Mouse (Mus musculus): Measurements from ENCODE around the gene Zfp318. TPM values are rescaled to one million over a fixed set of nuclear protein-coding genes. Genes with fewer than 3 reads are reported as not detected.
A peak's percentile ranks its signal among the peaks of the same experiment; 100 is the strongest.

The Zfp318 gene
- polyA plus RNA-seq, 1 experiment from 2014 or later: 13.0 TPM

DNA sequence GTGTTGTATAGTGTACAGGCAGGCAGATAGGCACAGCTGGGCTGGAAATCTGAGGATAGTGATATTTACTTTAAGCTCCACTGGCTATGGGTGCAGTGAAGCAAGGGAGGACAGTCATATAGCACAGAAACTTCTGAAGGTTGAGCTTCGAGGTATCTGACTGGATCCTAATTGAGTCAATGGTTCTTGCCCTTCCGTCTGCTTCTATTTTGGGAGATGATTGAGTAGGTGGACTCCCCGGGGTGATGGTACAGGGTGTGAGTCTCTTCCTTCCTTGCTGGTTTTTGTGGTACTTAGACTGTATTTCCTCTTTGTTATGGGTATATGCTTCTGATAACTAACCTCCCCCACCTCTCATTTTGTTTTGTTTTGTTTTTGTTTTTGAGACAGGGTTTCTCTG is 4.7 kb downstream of the Zfp318 start:
- Histone ChIP-seq H3K27ac (replicated peaks in 1 of 2; ENCODE audit: control insufficient read depth in 1 of 2, insufficient read depth in 1 of 2, low read depth in 2 of 2, low read length in 2 of 2) (no peak overlapping the region), H3K4me2 (ENCODE audit: low read length) (no peak overlapping the region), H3K9me3 (ENCODE audit: control insufficient read depth, low read length) (no peaks in the 10 kb centered on the region), H3K4me3 (ENCODE audit: control insufficient read depth in 1 of 2, insufficient read depth in 1 of 2, low read depth in 1 of 2, low read length in 2 of 2) (no peak overlapping the region), H3K4me1 (ENCODE audit: control insufficient read depth in 2 of 2, insufficient read depth in 2 of 2, low read length in 2 of 2) (peaks cover 2 to 11% of the 10 kb centered on the region in 2 experiments; a peak in 3 of 4 replicates), H3K9ac (ENCODE audit: low read length) (no peak overlapping the region), H3K27me3 (ENCODE audit: control insufficient read depth, insufficient read depth, low read length) (no peaks in the 10 kb centered on the region), H3K36me3 (ENCODE audit: control insufficient read depth, insufficient read depth, low read length) (peaks cover 40% of the 10 kb centered on the region)
- no peak for ATAC-seq (ENCODE audit: insufficient number of reproducible peaks, insufficient read depth, low FRiP score, low read depth)
- 47% methylated on average over 3 of the region's 3 CpGs for WGBS

DNA sequence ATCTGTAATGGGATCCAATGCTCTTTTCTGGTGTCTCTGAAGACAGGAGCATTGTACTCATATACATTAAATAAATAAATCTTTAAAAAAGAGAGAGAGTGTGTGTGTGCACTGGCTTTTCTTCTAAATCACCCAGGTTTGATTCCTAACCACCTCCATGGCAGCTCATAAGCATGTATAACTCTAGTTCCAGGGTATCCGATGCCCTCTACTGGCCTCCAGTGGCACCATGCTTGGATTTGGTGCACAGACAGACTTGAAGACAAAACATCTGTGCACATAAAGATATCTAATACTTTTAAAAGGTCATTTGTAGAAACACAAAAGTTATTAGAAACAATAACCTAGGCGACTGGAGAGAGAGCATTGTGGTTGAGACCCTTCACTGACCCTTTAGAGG is 9.5 kb downstream of the Zfp318 start:
- no peak overlapping the region for H3K9ac ChIP-seq (ENCODE audit: low read length)
- no peak overlapping the region for H3K4me2 ChIP-seq (ENCODE audit: low read length)
- no peak overlapping the region for H3K27ac ChIP-seq (replicated peaks in 1 of 2; ENCODE audit: control insufficient read depth in 1 of 2, insufficient read depth in 1 of 2, low read depth in 2 of 2, low read length in 2 of 2)
- peaks cover 65% of the 10 kb centered on the region for H3K36me3 ChIP-seq (ENCODE audit: control insufficient read depth, insufficient read depth, low read length)
- H3K9me3 ChIP-seq (ENCODE audit: control insufficient read depth, low read length): no peaks in the 10 kb centered on the region
- no peak for ATAC-seq (ENCODE audit: insufficient number of reproducible peaks, insufficient read depth, low FRiP score, low read depth)
- no peak overlapping the region for H3K4me3 ChIP-seq (ENCODE audit: control insufficient read depth in 1 of 2, insufficient read depth in 1 of 2, low read depth in 1 of 2, low read length in 2 of 2)
- H3K27me3 ChIP-seq (ENCODE audit: control insufficient read depth, insufficient read depth, low read length): no peaks in the 10 kb centered on the region
- WGBS: 44% methylated on average over 2 of the region's 2 CpGs
- H3K4me1 ChIP-seq (ENCODE audit: control insufficient read depth in 2 of 2, insufficient read depth in 2 of 2, low read length in 2 of 2): 0 out of 4 replicates have a peak, but pooled peaks cover 0 to 2% of the 10 kb centered on the region in 2 experiments

DNA sequence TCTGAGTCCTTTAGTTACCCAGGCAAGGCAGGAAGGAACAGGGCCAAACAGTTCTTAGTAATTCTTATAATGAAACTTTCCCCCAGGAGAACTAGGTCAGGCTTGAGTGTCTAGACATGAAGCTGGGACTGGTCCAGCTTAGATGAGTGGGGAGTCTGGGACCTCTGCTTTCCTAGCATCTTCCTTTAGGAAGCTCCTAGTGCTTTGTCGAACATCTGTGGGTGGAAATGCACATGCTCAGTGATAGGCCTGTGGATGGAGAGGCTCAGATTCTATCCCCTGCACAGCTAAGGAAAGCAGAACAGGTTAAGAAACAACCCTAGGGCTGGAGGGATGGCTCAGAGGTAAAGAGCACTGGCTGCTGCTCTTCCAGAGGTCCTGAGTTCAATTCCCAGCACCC is 11.1 kb downstream of the Zfp318 start:
- ATAC-seq (ENCODE audit: insufficient number of reproducible peaks, insufficient read depth, low FRiP score, low read depth): no peak

DNA sequence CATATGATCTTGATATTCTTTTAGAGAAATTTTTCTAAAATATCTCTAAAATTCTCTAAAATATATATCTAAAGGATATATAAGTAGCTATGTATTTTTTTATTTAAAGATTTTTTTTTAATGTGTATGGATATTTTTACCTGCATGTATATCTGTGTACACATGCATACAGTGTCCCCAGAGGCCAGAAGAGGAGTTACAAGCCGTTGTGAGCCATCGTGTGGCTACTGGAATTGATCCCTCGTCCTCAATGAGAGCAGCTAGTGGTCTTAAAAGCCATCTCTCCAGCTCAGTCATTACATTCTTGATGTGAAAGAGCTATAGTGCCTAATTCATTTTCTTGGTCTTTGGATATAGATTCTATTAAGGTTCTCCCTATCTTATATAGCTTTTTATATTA is 24.9 kb downstream of the Zfp318 start:
- Histone ChIP-seq H3K27ac (replicated peaks in 1 of 2; ENCODE audit: control insufficient read depth in 1 of 2, insufficient read depth in 1 of 2, low read depth in 2 of 2, low read length in 2 of 2) (no peak overlapping the region), H3K4me1 (ENCODE audit: control insufficient read depth in 2 of 2, insufficient read depth in 2 of 2, low read length in 2 of 2) (no peaks in the 10 kb centered on the region), H3K9me3 (ENCODE audit: control insufficient read depth, low read length) (no peaks in the 10 kb centered on the region), H3K36me3 (ENCODE audit: control insufficient read depth, insufficient read depth, low read length) (peaks cover 88% of the 10 kb centered on the region), H3K4me2 (ENCODE audit: low read length) (no peak overlapping the region), H3K27me3 (ENCODE audit: control insufficient read depth, insufficient read depth, low read length) (no peaks in the 10 kb centered on the region), H3K4me3 (ENCODE audit: control insufficient read depth in 1 of 2, insufficient read depth in 1 of 2, low read depth in 1 of 2, low read length in 2 of 2) (no peak overlapping the region), H3K9ac (ENCODE audit: low read length) (no peak overlapping the region)
- ATAC-seq (ENCODE audit: insufficient number of reproducible peaks, insufficient read depth, low FRiP score, low read depth): no peak
- 31% methylated on average over 3 of the region's 3 CpGs for WGBS

More for the DNA sequence above, 11.1 kb downstream of the Zfp318 start:
- Histone ChIP-seq H3K27me3 (ENCODE audit: control insufficient read depth, insufficient read depth, low read length) (no peaks in the 10 kb centered on the region), H3K9ac (ENCODE audit: low read length) (no peak overlapping the region), H3K9me3 (ENCODE audit: control insufficient read depth, low read length) (no peaks in the 10 kb centered on the region), H3K27ac (replicated peaks in 1 of 2; ENCODE audit: control insufficient read depth in 1 of 2, insufficient read depth in 1 of 2, low read depth in 2 of 2, low read length in 2 of 2) (no peak overlapping the region), H3K4me1 (ENCODE audit: control insufficient read depth in 2 of 2, insufficient read depth in 2 of 2, low read length in 2 of 2) (no peaks in the 10 kb centered on the region), H3K4me3 (ENCODE audit: control insufficient read depth in 1 of 2, insufficient read depth in 1 of 2, low read depth in 1 of 2, low read length in 2 of 2) (no peak overlapping the region), H3K4me2 (ENCODE audit: low read length) (no peak overlapping the region), H3K36me3 (ENCODE audit: control insufficient read depth, insufficient read depth, low read length) (peaks cover 64% of the 10 kb centered on the region)
- 75% methylated on average over 1 of the region's 1 CpGs for WGBS

DNA sequence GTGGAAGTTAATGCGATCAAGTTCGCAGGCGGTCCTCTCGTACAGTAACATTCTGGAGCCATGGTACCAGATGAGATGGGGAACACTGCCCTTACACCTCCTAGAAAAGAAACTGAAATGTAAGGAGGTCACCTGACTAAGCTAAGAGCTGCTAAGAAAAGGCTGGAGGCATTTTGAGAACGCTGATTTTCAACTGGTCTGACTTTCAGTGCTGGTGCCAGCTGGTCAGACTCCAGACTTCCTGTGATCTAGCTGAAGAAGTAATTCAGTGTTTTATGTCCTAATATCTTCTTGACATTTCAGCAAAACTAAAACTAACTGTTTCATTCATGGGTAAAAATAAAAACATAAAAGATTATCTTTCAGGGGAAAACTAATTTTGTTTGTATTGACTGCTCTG is 35.1 kb downstream of the Zfp318 start:
- WGBS: 68% methylated on average over 5 of the region's 5 CpGs
- H3K4me2 ChIP-seq (ENCODE audit: low read length): no peak overlapping the region
- H3K9me3 ChIP-seq (ENCODE audit: control insufficient read depth, low read length): no peaks in the 10 kb centered on the region
- no peak overlapping the region for H3K9ac ChIP-seq (ENCODE audit: low read length)
- H3K4me3 ChIP-seq (ENCODE audit: control insufficient read depth in 1 of 2, insufficient read depth in 1 of 2, low read depth in 1 of 2, low read length in 2 of 2): no peak overlapping the region
- ATAC-seq (ENCODE audit: insufficient number of reproducible peaks, insufficient read depth, low FRiP score, low read depth): no peak
- H3K27me3 ChIP-seq (ENCODE audit: control insufficient read depth, insufficient read depth, low read length): no peaks in the 10 kb centered on the region
- H3K36me3 ChIP-seq (ENCODE audit: control insufficient read depth, insufficient read depth, low read length): peaks cover 14% of the 10 kb centered on the region
- peaks cover 0 to 3% of the 10 kb centered on the region in 2 experiments; a peak in 1 of 4 replicates for H3K4me1 ChIP-seq (ENCODE audit: control insufficient read depth in 2 of 2, insufficient read depth in 2 of 2, low read length in 2 of 2)
- H3K27ac ChIP-seq (replicated peaks in 1 of 2; ENCODE audit: control insufficient read depth in 1 of 2, insufficient read depth in 1 of 2, low read depth in 2 of 2, low read length in 2 of 2): no peak overlapping the region

DNA sequence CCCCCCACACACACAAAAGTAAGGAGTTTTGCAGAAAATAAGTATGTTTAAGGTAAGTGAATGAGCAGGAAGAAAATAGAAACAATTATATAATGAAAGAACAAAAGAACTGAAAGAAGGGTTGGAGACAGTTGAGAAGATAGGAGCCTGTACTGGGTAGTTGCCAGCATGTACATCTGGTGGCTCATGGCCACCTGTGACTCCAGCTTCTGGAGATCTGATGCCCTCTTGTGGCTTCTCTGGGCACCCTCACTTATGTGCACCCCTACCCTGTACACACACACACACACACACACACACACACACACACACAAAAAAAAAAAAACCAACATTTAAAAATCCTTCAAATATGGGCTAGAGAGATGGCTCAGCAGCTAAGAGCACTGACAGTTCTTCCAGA is 36.2 kb downstream of the Zfp318 start:
- no peak overlapping the region for H3K9ac ChIP-seq (ENCODE audit: low read length)
- no peaks in the 10 kb centered on the region for H3K27me3 ChIP-seq (ENCODE audit: control insufficient read depth, insufficient read depth, low read length)
- H3K36me3 ChIP-seq (ENCODE audit: control insufficient read depth, insufficient read depth, low read length): 0 out of 2 replicates have a peak, but pooled peaks cover 5% of the 10 kb centered on the region
- H3K4me1 ChIP-seq (ENCODE audit: control insufficient read depth in 2 of 2, insufficient read depth in 2 of 2, low read length in 2 of 2): peaks cover 0 to 3% of the 10 kb centered on the region in 2 experiments; a peak in 1 of 4 replicates
- H3K9me3 ChIP-seq (ENCODE audit: control insufficient read depth, low read length): no peaks in the 10 kb centered on the region
- H3K27ac ChIP-seq (replicated peaks in 1 of 2; ENCODE audit: control insufficient read depth in 1 of 2, insufficient read depth in 1 of 2, low read depth in 2 of 2, low read length in 2 of 2): no peak overlapping the region
- no peak overlapping the region for H3K4me2 ChIP-seq (ENCODE audit: low read length)
- ATAC-seq (ENCODE audit: insufficient number of reproducible peaks, insufficient read depth, low FRiP score, low read depth): no peak
- H3K4me3 ChIP-seq (ENCODE audit: control insufficient read depth in 1 of 2, insufficient read depth in 1 of 2, low read depth in 1 of 2, low read length in 2 of 2): no peak overlapping the region

DNA sequence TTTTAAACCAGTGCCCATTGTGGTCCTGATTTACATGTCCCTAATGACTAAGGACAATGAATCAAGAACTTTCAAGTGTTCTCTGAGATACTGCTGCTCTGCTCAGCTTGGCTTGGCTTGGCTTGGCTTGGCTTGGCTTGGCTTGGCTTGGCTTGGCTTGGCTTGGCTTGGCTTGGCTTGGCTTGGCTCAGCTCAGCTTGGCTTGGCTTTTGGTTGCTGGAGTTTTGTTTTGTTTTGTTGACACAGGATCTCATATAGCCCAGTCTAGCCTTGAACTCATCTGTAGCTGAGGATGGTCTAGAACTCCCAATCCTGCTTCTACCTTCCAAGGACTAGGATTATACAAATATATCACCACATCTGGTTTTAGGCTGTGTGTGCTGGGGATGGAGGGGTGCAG is 43.0 kb downstream of the Zfp318 start:
- H3K4me2 ChIP-seq (ENCODE audit: low read length): no peak overlapping the region
- 0 out of 2 replicates have a peak, but pooled peaks cover 6% of the 10 kb centered on the region for H3K27me3 ChIP-seq (ENCODE audit: control insufficient read depth, insufficient read depth, low read length)
- ATAC-seq (ENCODE audit: insufficient number of reproducible peaks, insufficient read depth, low FRiP score, low read depth): no peak
- no peak overlapping the region for H3K27ac ChIP-seq (replicated peaks in 1 of 2; ENCODE audit: control insufficient read depth in 1 of 2, insufficient read depth in 1 of 2, low read depth in 2 of 2, low read length in 2 of 2)
- no peaks in the 10 kb centered on the region for H3K9me3 ChIP-seq (ENCODE audit: control insufficient read depth, low read length)
- peaks cover 6 to 9% of the 10 kb centered on the region in 2 experiments; a peak in 3 of 4 replicates for H3K4me1 ChIP-seq (ENCODE audit: control insufficient read depth in 2 of 2, insufficient read depth in 2 of 2, low read length in 2 of 2)
- H3K36me3 ChIP-seq (ENCODE audit: control insufficient read depth, insufficient read depth, low read length): no peaks in the 10 kb centered on the region
- H3K9ac ChIP-seq (ENCODE audit: low read length): no peak overlapping the region
- H3K4me3 ChIP-seq (ENCODE audit: control insufficient read depth in 1 of 2, insufficient read depth in 1 of 2, low read depth in 1 of 2, low read length in 2 of 2): no peak overlapping the region

DNA sequence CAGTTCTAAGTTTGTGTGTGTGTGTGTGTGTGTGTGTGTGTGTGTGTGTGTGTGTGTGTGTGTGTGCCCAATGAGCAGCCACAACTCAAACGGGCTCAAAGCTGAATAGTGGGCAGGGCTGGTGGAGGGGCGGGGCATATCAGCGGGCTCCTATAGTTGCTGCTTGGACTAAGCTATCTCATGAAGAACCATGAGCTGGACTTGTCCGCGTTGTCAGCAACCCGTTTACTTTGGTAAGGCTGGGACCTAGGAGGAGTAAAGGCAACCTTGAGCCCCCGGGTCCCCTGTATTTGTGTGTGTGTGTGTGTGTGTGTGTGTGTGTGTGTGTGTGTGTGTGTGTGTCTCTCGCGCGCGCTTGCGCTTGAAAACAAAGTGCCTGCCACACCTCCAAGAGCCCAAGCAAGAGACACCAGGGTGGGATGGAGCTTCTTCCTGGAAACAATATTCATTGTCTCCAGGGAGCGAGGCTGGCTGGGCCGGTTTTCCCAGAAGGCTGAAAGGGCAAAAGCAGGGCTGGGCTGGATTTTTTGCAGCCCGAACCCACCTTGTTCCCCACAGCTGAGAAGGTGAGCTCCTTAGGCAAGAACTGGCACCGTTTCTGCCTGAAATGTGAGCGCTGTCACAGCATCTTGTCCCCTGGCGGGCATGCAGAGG is 45.4 kb downstream of the Zfp318 start, which contains the start of gene Crip3:
TSS of gene Crip3 (plus strand) at position 166 of the 654 bp plus-strand sequence.
- Histone ChIP-seq H3K9ac (ENCODE audit: low read length) (no peak within 1 kb of the TSS), H3K27me3 (ENCODE audit: control insufficient read depth, insufficient read depth, low read length) (0 out of 2 replicates have a peak, but pooled peaks cover 6% of the 10 kb centered on the region), H3K4me3 (ENCODE audit: control insufficient read depth in 1 of 2, insufficient read depth in 1 of 2, low read depth in 1 of 2, low read length in 2 of 2) (no peak within 1 kb of the TSS), H3K36me3 (ENCODE audit: control insufficient read depth, insufficient read depth, low read length) (no peaks in the 10 kb centered on the region), H3K4me2 (ENCODE audit: low read length) (peak within 1 kb of the TSS; percentile 52), H3K9me3 (ENCODE audit: control insufficient read depth, low read length) (no peaks in the 10 kb centered on the region), H3K4me1 (ENCODE audit: control insufficient read depth in 2 of 2, insufficient read depth in 2 of 2, low read length in 2 of 2) (peaks cover 14 to 16% of the 10 kb centered on the region in 2 experiments), H3K27ac (replicated peaks in 1 of 2; ENCODE audit: control insufficient read depth in 1 of 2, insufficient read depth in 1 of 2, low read depth in 2 of 2, low read length in 2 of 2) (no peak within 1 kb of the TSS)
- 22% methylated on average over 16 of the region's 18 CpGs for WGBS
- ATAC-seq (ENCODE audit: insufficient number of reproducible peaks, insufficient read depth, low FRiP score, low read depth): no peak
